Mouse (Mus musculus) lung, embryonic 14.5 days (tissue): ENCODE measurements around the gene Bag6. TPM values are rescaled to one million over a fixed set of nuclear protein-coding genes. Genes with fewer than 3 reads are reported as not detected.
A peak's percentile ranks its signal among the peaks of the same experiment; 100 is the strongest.

ENCODE experiments used
- ATAC-seq: fragments of 200-750 bp; cut with Nextera tagmentation; 2 replicates; pipeline ENCODE4 v1.8.0; 2017; ENCODE audit warnings: mild to moderate bottlenecking, moderate TSS enrichment, moderate library complexity; ENCODE audit not compliant: insufficient read depth
- DNase-seq: peaks from one replicate; pipeline ENCODE4 v3.0.0-alpha.2; 2015
- H3K27ac ChIP-seq: fragments of 300-500 bp; sonication (generic); 2 replicates; pipeline ENCODE4 v1.5.1; 2014; ENCODE audit warnings: low read depth, mild to moderate bottlenecking, moderate library complexity
- H3K27me3 ChIP-seq: fragments of 300-500 bp; sonication (generic); 2 replicates; pipeline ENCODE4 v1.6.1; 2014; ENCODE audit warnings: low read length, control low read depth; ENCODE audit not compliant: insufficient read depth
- H3K36me3 ChIP-seq: fragments of 300-500 bp; sonication (generic); 2 replicates; pipeline ENCODE4 v1.6.1; 2014; ENCODE audit warnings: control low read depth; ENCODE audit not compliant: insufficient read depth
- H3K4me1 ChIP-seq: fragments of 300-500 bp; sonication (generic); 2 replicates; pipeline ENCODE4 v1.6.1; 2014; ENCODE audit warnings: antibody characterized with exemption, control low read depth; ENCODE audit not compliant: insufficient read depth
- H3K4me2 ChIP-seq: fragments of 300-500 bp; sonication (generic); 2 replicates; pipeline ENCODE4 v1.6.1; 2014; ENCODE audit warnings: mild to moderate bottlenecking
- H3K4me3 ChIP-seq: fragments of 300-500 bp; sonication (generic); 2 replicates; pipeline ENCODE4 v1.5.1; 2014; ENCODE audit warnings: low read depth, low read length
- H3K9ac ChIP-seq: fragments of 300-500 bp; sonication (generic); 2 replicates; pipeline ENCODE4 v1.6.1; 2014
- H3K9me3 ChIP-seq: fragments of 300-500 bp; sonication (generic); 2 replicates; pipeline ENCODE4 v1.6.1; 2016; ENCODE audit warnings: low read depth, low read length, control low read depth
- CTCF ChIP-seq: IDR thresholded peaks from 2 replicates; pipeline ENCODE4 v1.5.1; 2016; ENCODE audit warnings: antibody characterized with exemption, low read depth
- WGBS: fragments of 180-500 bp; shearing (Covaris S2); extraction: QIAGEN DNeasy Blood & Tissue Kit; methylation state at CpG from one replicate; pipeline ENCODE4 v1.1.7; 2014; 5-methylcytosine and 5-hydroxymethylcytosine counted together
- microRNA-seq: library from miRNA; unstranded; fragments of <30 nt; microRNA quantifications from one replicate; pipeline ENCODE4, GENCODE M21; 2016; ENCODE audit warnings: borderline number of aligned reads
- polyA plus RNA-seq: library from polyadenylated mRNA; unstranded; fragments of >200 nt; fragmentation: Nextera tagmentation; extraction: Ambion mirVana; gene quantifications from 2 replicates; pipeline ENCODE4 v1.2.1, GENCODE M21; 2014

Bag6 gene
- polyA plus RNA-seq, 1 experiment from 2014 or later, result 69.1 TPM

GRCm38 (mm10) chr17:35196321-35196641 is 61.3 kb downstream of the Bag6 start:
- ATAC-seq, result no peak
- TF ChIP-seq CTCF, result no peak
- peak overlapping the region; percentile 7; the same call in 1 of the 2 replicates for H3K9ac ChIP-seq

More at GRCm38 (mm10) chr17:35196321-35196641, 61.3 kb downstream of the Bag6 start:
- DNase-seq, result no peak
- 24% methylated on average over 9 of the region's 9 CpGs for WGBS
- Histone ChIP-seq H3K27ac (no peak overlapping the region), H3K9me3 (no peaks in the 10 kb centered on the region), H3K4me2 (peak overlapping the region; percentile 77), H3K4me1 (no peaks in the 10 kb centered on the region; the same call in none of the 2 replicates), H3K36me3 (no peaks in the 10 kb centered on the region), H3K4me3 (peak overlapping the region; percentile 41), H3K27me3 (peaks cover 38% of the 10 kb centered on the region)

Small RNA genes lying within 50 kb of the gene (microRNA-seq; reads per million reads assigned to microRNA genes)
- gene Mir6973a, result not detected

Other genes starting within 250 kb of the Bag6 start
- gene C2, start 236.9 kb upstream of the Bag6 start, polyA plus RNA-seq, result 1.3 and 1.4 TPM in 2 replicates
- 64.1 and 71.0 TPM in 2 replicates for gene Ehmt2, start 236.7 kb upstream of the Bag6 start, polyA plus RNA-seq
- 0.42 and 0.55 TPM in 2 replicates for gene Slc44a4, start 220.7 kb upstream of the Bag6 start, polyA plus RNA-seq
- 10.6 and 11.6 TPM in 2 replicates for gene Neu1, start 203.9 kb upstream of the Bag6 start, polyA plus RNA-seq
- 0.16 and 0.35 TPM in 2 replicates for gene Hspa1b, start 175.9 kb upstream of the Bag6 start, polyA plus RNA-seq
- gene Gm20481, start 165.3 kb upstream of the Bag6 start, polyA plus RNA-seq, result 1.3 TPM in 1 of 2 replicates, not detected in the other
- gene Hspa1a, start 163.0 kb upstream of the Bag6 start, polyA plus RNA-seq, result 2.0 and 2.1 TPM in 2 replicates
- gene Hspa1l, start 162.5 kb upstream of the Bag6 start, polyA plus RNA-seq, result 0.83 and 1.1 TPM in 2 replicates
- gene Lsm2, start 153.3 kb upstream of the Bag6 start, polyA plus RNA-seq, result 241 and 265 TPM in 2 replicates
- gene Vars, start 134.2 kb upstream of the Bag6 start, polyA plus RNA-seq, result 135 and 161 TPM in 2 replicates
- 0.11 and 0.47 TPM in 2 replicates for gene Vwa7, start 118.6 kb upstream of the Bag6 start, polyA plus RNA-seq
- gene Sapcd1, start 107.2 kb upstream of the Bag6 start, polyA plus RNA-seq, result 16.1 and 17.2 TPM in 2 replicates
- 4.2 and 4.6 TPM in 2 replicates for gene Msh5, start 88.4 kb upstream of the Bag6 start, polyA plus RNA-seq
- gene Clic1, start 85.2 kb upstream of the Bag6 start, polyA plus RNA-seq, result 67.1 and 73.6 TPM in 2 replicates
- gene Ddah2, start 76.1 kb upstream of the Bag6 start, polyA plus RNA-seq, result 319 and 338 TPM in 2 replicates
- gene Ly6g6c, start 69.8 kb upstream of the Bag6 start, polyA plus RNA-seq, result 0.38 TPM in 1 of 2 replicates, not detected in the other
- gene Mpig6b, start 69.0 kb upstream of the Bag6 start, polyA plus RNA-seq, result 0.95 and 1.4 TPM in 2 replicates
- gene Ly6g6e, start 58.3 kb upstream of the Bag6 start, polyA plus RNA-seq, result 0.39 and 0.43 TPM in 2 replicates
- gene Ly6g6d, start 57.1 kb upstream of the Bag6 start, polyA plus RNA-seq, result 2.7 and 4.0 TPM in 2 replicates
- 0.49 and 0.96 TPM in 2 replicates for gene Ly6g6f, start 49.6 kb upstream of the Bag6 start, polyA plus RNA-seq
- gene Abhd16a, start 45.9 kb upstream of the Bag6 start, polyA plus RNA-seq, result 79.7 and 80.9 TPM in 2 replicates
- not detected in 2 replicates for gene Ly6g5c, start 26.9 kb upstream of the Bag6 start, polyA plus RNA-seq
- gene Ly6g5b, start 19.8 kb upstream of the Bag6 start, polyA plus RNA-seq, result 1.1 TPM in 2 replicates
- gene Gpank1, start 13.7 kb upstream of the Bag6 start, polyA plus RNA-seq, result 18.3 and 19.0 TPM in 2 replicates
- 288 and 291 TPM in 2 replicates for gene Csnk2b, start 13.1 kb upstream of the Bag6 start, polyA plus RNA-seq
- 6.8 and 7.6 TPM in 2 replicates for gene D17H6S53E, start 8.8 kb upstream of the Bag6 start, polyA plus RNA-seq
- gene Apom, start 3.1 kb upstream of the Bag6 start, polyA plus RNA-seq, result 0.31 and 0.67 TPM in 2 replicates
- gene Prrc2a, start 29.7 kb downstream of the Bag6 start, polyA plus RNA-seq, result 210 and 238 TPM in 2 replicates
- 6.0 and 11.9 TPM in 2 replicates for gene Aif1, start 40.9 kb downstream of the Bag6 start, polyA plus RNA-seq
- gene Lst1, start 53.3 kb downstream of the Bag6 start, polyA plus RNA-seq, result 11.6 and 14.1 TPM in 2 replicates
- gene Ltb, start 59.3 kb downstream of the Bag6 start, polyA plus RNA-seq, result 0.43 TPM in 1 of 2 replicates, not detected in the other
- gene Tnf, start 66.8 kb downstream of the Bag6 start, polyA plus RNA-seq, result 0.12 and 0.21 TPM in 2 replicates
- gene Lta, start 70.2 kb downstream of the Bag6 start, polyA plus RNA-seq, result 0.26 TPM in 1 of 2 replicates, not detected in the other
- gene Gm16181, start 85.7 kb downstream of the Bag6 start, polyA plus RNA-seq, result 0.37 and 0.70 TPM in 2 replicates
- gene Atp6v1g2, start 98.5 kb downstream of the Bag6 start, polyA plus RNA-seq, result 3.7 and 5.9 TPM in 2 replicates
- gene Nfkbil1, start 100.6 kb downstream of the Bag6 start, polyA plus RNA-seq, result 3.0 and 4.5 TPM in 2 replicates
- 529 and 569 TPM in 2 replicates for gene Ddx39b, start 106.6 kb downstream of the Bag6 start, polyA plus RNA-seq
- gene H2-D1, start 127.6 kb downstream of the Bag6 start, polyA plus RNA-seq, result 69.7 and 73.2 TPM in 2 replicates
- gene H2-Q1, start 185.2 kb downstream of the Bag6 start, polyA plus RNA-seq, result 1.0 and 1.1 TPM in 2 replicates
- gene H2-Q2, start 207.1 kb downstream of the Bag6 start, polyA plus RNA-seq, result 9.5 and 10.8 TPM in 2 replicates
- 5.0 and 6.0 TPM in 2 replicates for gene H2-Q4, start 244.4 kb downstream of the Bag6 start, polyA plus RNA-seq